Mouse (Mus musculus) adrenal gland, postnatal 14 days (tissue): Measurements from ENCODE around the gene Camsap3. TPM values are rescaled to one million over a fixed set of nuclear protein-coding genes. Genes with fewer than 3 reads are reported as not detected.

Experiments used
- DNase-seq: peaks from one replicate; pipeline ENCODE4 v3.0.0; 2021; ENCODE audit warnings: mixed read lengths
- total RNA-seq: library from RNA; stranded (reverse); gene quantifications from 2 replicates; pipeline ENCODE4 v1.2.3, GENCODE M21; 2021

Camsap3 gene
- total RNA-seq, 1 experiment from 2014 or later = 8.8 TPM

DNA sequence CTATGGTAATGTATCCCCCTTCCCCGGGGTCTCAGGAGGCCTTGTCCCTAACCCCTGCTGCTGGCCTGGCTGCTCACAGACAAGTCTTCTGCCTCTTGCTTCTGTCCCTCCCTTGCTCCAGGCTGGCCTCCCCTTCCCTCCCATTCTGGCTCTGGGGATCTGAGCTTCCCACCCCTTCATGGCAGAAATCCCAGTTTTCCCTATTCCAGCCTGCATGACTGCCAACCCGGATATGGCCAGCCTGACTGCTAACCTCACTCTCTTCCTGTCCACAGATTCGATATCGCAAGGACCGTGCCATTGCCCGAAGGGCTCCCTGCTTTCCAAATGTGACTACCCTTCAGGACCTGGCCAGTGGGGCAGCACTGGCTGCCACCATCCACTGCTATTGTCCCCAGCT lies 13.3 kb downstream of the Camsap3 start:
- DNase-seq = peak; percentile 62

DNA sequence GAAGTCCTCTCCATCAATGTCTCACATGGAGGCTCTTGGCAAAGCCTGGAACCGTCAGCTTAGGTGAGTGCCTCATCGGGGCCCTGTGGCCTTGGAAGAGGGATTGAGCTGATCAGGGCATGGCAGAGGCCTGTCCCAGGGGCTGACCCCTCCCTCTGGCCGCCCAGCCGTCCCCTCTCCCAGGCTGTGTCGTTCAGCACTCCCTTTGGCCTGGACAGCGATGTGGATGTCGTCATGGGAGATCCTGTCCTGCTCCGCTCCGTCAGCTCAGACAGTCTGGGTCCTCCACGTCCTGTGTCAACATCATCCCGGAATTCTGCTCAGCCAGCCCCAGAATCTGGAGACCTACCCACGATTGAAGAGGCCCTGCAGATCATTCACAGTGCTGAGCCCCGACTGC lies 16.3 kb downstream of the Camsap3 start:
- DNase-seq = no peak

DNA sequence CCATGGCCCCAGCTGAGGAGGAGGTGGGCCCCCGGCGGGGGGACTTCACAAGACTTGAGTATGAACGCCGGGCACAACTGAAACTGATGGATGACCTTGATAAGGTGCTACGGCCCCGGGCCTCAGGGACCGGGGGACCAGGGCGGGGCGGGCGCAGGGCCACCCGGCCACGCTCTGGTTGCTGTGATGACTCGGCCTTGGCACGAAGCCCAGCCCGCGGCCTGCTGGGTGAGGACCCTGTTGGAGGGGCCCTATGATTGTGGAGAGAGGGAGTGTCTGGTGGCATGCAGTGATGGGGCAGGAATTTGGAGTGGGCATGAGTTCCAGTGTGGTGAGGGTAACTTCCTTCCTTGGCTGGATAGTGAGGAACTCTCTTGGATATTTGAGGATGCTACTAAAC lies 19.5 kb downstream of the Camsap3 start:
- DNase-seq = peak; percentile 60

DNA sequence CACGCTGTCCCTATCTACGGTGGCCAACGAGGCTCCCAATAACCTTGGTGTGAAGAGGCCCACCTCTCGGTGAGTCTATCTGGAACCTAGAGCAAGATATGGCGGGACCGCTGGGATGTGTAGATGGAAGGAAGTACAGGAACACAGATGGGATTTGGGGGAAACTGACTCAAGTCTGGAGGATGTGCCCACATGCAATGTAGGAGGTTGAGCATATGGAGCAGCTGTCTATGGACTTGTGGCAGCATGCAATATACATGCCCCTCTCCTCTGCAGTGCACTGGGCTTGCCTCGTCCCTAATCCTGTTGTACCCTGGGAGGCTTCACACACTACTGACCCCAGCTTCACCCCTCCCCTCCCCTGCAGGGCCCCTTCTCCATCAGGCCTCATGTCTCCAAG lies 20.7 kb downstream of the Camsap3 start:
- no peak for DNase-seq

DNA sequence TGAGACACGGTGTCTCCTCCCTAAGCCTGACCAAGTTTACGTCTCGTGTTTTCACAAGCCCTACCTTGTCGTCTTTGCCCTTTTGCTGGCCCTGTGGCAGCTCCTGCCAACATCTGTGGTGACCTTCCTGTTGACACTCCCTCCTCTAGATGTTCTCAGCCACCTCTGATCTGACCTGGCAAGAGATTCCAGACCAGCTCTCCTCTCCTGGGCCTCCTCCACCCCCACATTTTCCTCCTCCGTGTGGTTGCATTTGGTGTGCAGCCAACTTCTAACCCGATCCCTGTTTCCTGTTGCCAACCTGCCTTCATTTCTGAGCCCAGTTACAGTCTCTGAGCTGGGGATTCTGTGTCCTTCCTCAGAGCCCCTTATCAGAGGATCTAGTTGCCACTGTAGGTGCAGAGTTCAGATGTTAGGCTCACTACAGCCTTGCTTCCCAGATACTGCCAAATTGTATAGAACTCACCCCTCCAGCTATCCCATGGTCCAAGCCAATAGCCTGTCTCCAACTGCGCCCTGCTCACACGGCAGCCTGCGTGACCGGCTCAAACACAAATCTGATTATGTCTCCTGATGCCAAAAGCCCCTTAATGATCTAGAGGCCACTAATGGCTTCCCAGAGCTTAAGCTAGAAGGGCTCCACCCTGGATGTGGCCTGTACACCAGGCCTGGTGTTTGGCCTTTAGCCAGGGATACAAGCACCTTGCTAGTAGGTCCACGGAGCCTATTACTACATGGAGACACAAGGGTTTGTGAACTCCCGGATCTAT lies 22.1 kb downstream of the Camsap3 start:
- peak; percentile 73 for DNase-seq

DNA sequence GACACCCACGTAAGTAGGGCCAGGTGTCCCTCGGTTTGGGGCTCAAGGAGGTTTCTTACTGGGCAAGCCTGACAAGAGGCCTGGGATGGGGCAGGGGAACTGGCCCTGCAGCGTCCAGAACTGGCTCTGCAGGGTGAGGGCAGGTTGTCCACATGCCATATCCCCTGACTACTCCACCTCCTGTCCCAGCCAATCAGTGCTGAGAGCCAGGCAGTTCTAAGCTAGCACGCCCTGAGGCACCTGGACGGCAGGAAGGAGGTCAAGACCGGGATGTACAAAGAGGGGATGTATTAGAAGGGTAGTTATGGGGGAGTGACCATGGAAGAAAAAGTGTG lies 22.7 kb downstream of the Camsap3 start:
- DNase-seq = peak; percentile 34

DNA sequence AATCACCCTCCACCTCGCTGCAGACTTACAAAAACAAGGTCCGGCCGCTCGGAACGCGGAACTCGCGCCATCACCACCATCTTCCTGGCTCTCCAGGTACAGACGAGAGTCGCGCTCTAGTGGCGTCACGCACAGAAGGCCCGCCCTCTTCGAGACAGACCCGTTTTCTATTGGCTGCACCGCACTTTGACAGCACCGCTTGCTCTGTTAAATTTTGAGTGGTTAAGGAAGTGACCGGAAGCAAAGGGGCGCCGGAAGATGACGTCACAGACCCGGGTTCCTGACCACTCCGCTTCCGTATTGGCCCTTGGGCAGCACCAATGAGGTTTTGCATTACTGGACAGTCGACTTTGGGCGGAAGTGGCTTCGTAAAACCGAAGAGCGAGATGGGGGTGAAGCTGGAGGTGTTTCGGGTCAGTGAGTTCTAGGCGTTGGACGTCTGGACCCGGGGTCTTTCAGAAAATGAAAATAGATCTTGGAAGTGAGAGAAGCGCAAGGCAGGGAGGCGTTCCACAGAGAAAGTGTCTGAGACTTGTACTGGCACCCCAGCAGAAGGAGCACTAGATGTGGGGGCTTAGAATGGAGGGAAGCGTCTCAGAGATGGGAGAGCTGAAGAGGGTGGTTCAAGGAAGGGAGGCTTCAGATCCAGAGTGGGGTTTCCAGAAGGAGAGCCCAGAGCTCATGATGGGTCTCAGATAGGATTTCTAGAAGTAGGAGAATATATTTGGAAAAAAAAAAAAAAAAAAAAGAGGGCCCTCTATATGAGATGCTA lies 34.3 kb downstream of the Camsap3 start, which contains the start of the genes Xab2 and Pet100:
TSS of gene Xab2 (minus strand) at position 118 of the 772 bp plus-strand sequence.
TSS of gene Pet100 (plus strand) at position 350 of the 772 bp plus-strand sequence.
- peak; percentile 98 for DNase-seq

DNA sequence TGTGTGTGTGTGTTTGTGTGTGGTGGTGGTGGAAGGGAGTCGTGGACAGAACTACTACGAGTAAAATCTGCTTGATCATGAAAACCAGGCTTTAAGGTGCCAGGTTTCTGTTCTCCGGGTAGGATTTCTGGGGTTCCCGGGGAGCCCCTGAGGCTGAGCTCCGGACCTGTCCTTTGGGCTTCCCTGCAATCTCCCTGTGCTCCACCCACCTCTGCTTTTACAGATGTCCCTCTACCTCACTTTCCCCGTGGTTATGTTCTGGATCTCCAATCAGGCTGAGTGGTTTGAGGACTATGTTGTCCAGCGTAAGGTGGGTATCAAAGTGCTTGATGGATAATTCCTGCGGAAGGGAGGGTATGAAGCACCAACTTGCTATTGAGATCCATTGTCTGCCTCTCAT lies 35.0 kb downstream of the Camsap3 start:
- DNase-seq = no peak

DNA sequence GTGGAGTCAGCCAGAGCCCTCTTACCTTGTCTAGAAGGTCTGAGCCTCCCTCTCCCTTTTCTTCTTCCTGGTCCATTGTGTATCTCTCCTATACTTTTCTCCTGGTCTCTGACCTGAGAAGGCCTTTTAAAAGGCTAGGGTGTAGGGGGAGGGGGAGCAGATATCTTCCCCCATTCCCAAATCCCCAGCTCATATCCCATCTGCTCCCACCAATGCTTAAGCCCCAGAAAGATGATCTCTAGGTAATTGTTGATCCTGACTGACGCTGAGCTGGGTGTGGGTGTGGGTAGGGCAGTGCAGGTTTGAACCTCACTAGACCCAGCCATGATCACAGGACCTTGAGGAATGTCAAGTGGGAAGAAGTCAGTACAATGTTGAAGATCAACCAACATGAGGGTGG lies 38.4 kb downstream of the Camsap3 start, which contains the start of gene Pcp2:
TSS of gene Pcp2 (minus strand) at position 101 of the 400 bp plus-strand sequence.
- DNase-seq = no peak

DNA sequence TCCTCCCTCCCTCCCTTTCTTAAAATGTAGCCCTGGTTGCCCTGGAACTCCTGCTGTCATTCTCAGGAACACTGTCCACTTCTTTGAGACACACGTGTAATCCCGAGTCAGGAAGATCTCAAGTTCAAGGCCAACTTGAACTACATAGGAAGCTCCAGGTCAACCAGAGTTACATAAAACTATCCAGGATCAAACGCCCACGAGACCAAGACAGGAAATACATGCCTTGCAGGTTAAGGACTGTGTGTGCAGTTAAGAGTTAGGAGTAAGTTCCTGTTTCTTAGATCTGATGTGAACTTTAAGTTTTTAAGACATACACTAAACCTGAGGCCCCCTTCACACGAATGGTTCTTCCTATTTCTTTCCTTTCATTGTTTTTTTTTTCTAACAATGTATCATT lies 39.9 kb downstream of the Camsap3 start:
- DNase-seq = no peak

- peak; percentile 51 for DNase-seq
Observed at GRCm38 (mm10) chr8:3628014-3628413, 40.9 kb downstream of the Camsap3 start.

- DNase-seq = peak; percentile 88
Observed at GRCm38 (mm10) chr8:3630647-3631477, 43.8 kb downstream of the Camsap3 start, which contains the start of gene Stxbp2. Gene Stxbp2 (plus strand): TSS chr8:3630955.

- peak; percentile 41 for DNase-seq
Observed at GRCm38 (mm10) chr8:3631478-3631875, 44.4 kb downstream of the Camsap3 start.

- DNase-seq = peak; percentile 85
Observed at GRCm38 (mm10) chr8:3645804-3646203, 58.7 kb downstream of the Camsap3 start.

GRCm38 (mm10) chr8:3646824-3647531 lies 59.9 kb downstream of the Camsap3 start:
- DNase-seq = peak; percentile 27

GRCm38 (mm10) chr8:3647561-3647960 lies 60.5 kb downstream of the Camsap3 start:
- DNase-seq = no peak

- DNase-seq = no peak
Observed at GRCm38 (mm10) chr8:3648268-3648667, 61.2 kb downstream of the Camsap3 start.

DNA sequence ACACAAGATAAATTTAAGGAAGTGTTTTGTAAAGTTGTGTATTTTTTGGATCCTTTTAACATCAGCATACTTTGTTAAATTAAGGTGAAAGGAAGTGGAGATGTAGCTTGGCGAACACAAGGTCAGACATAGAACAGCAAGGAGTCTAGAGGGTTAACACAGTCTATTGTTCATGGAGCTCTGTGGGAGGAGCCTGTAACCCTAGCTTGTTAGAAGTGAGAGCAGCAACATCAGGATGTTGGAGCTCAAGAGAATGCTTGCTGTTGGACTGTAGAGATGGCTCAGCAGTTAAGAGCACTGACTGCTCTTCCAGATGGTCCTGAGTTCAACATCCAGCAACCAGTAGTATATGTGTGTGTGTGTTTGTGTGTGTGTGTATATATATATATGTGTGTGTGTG lies 61.9 kb downstream of the Camsap3 start:
- no peak for DNase-seq

DNA sequence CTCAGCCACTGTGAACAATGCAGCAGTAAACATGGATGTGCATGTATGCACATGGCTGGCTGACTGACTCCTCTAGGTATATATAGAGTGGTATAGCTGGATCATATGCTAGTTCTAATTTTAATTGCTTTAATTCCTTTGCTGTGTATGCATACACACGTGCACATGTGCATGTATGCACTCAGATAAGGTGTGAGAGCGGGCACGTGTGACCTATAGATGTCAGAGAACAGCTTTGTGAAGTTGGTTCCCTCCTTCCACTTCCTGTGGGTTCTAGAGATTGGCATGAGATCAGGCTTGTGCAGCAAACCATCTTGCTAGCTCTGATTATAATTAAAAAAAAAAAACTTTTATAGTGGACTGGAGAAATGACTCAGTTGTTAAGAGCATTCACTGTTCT lies 65.8 kb downstream of the Camsap3 start:
- DNase-seq = no peak

DNA sequence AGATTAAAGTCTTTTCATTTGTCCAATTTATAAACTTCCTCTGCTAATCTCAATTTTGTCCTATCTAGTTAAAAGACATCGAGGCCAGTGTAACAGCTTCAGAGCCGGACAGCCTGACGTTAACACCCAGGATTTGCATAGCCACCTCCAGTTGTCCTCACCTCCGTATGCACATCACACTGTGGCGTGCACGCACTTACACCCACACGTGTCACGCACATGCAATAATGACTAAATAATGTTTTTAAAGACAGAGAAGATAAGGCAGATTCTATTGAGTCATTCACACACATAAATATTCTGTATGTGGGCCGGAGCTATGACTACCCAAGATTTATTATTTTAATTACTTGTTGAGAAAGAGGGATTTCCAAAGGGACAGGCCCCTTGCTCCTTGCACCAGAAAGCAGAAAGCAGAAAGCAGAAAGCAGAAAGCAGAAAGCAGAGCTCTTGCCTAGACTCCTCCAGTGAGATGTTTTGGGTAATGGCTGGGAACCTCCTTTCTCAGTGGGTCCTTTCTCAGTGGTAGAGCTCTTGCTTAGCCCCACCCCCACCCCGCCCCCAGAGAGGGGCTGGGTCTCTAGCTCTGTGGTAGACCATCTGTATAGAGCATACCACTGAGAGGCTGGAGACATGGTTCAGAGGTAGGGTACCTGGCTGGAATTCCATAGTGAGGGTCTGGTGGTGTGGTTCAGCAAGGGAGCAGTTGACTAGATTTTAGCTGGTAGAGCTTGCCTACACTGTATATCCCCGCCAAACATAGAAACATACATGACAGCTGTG lies 67.8 kb downstream of the Camsap3 start:
- DNase-seq = peak; percentile 13

DNA sequence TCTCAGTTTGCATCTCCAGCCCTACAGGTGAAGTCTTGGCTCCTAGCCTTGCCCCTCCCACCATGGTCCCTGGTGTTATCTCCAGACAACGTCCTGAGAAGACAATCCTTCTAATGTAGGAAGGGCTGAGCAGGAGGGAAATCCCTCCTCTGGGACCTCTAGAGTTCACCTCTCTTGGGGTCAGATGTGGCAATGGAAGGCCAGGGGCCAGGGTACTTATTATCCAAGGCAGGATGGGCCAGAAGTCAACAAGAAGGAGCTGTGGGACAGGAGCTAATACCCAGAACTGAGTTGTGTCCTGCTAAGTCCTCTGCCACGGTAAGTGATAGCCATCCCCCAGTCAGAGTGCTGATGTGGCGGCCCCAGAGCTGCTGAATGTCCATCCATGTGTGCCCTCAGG lies 68.4 kb downstream of the Camsap3 start, which contains the start of gene Retn:
TSS of gene Retn (plus strand) at position 245 of the 400 bp plus-strand sequence.
- DNase-seq = peak; percentile 38
